Mouse (Mus musculus) retina, postnatal 1 day (tissue): Measurements from ENCODE around the gene Opn1sw.

Experiments used
- DNase-seq: peaks from one replicate; pipeline ENCODE4 v3.0.0-alpha.2; 2012

The Opn1sw gene

DNA sequence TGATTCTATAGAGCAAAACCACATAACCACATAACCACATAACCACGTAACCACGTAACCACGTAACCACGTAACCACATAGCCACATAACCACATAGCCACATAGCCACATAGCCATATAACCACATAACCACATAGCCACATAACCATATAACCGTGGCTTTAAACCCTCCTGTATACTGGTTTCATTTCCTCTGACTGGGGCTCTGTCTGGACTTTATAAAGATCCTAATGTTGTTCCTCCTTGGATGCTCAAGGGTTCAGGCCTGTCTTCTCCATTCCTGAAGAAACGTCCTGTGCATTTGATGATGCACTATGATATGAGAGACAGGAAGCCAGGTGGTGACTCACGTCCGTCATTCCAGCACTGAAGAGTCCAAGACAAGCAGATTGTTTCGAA is 61.3 kb downstream of the Opn1sw start:
- no peak for DNase-seq
